Mouse (Mus musculus) stomach, postnatal 0 days (tissue): Measurements from ENCODE around the gene Khdc1c.
A peak's percentile ranks its signal among the peaks of the same experiment; 100 is the strongest.

Experiments used
- CTCF ChIP-seq: IDR thresholded peaks from 2 replicates; pipeline ENCODE4 v1.5.1; 2016; ENCODE audit warnings: antibody characterized with exemption, low read depth, mild to moderate bottlenecking, moderate library complexity
- EP300 ChIP-seq: optimal IDR thresholded peaks from 2 replicates; pipeline ENCODE3; 2016; ENCODE audit warnings: antibody characterized with exemption

DNA sequence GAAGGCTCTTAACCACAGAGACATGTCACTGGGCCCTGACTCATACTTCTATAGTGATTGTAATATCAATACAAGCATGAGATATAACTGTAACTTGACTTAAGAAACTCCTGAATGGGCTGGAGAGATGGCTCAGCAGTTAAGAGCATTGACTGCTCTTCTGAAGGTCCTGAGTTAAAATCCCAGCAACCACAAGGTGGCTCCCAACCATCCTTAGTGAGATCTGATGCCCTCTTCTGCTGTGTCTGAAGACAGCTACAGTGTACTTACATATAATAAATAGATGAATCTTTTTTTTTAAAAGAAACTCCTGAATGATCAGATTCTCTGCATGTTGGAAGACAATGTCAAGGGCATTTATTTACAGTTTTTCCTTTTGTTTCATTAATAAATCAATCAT lies 51.2 kb downstream of the Khdc1c start:
- peak; percentile 70 for TF ChIP-seq CTCF
- no peak for TF ChIP-seq EP300
